Mouse (Mus musculus): ENCODE measurements at regions not wholly inside any gene's neighbourhood (a gene's known extent, or its start where the extent isn't known, plus 50 kb on each side); places are given as distances from the start of the nearest gene placed in this dataset.

DNA sequence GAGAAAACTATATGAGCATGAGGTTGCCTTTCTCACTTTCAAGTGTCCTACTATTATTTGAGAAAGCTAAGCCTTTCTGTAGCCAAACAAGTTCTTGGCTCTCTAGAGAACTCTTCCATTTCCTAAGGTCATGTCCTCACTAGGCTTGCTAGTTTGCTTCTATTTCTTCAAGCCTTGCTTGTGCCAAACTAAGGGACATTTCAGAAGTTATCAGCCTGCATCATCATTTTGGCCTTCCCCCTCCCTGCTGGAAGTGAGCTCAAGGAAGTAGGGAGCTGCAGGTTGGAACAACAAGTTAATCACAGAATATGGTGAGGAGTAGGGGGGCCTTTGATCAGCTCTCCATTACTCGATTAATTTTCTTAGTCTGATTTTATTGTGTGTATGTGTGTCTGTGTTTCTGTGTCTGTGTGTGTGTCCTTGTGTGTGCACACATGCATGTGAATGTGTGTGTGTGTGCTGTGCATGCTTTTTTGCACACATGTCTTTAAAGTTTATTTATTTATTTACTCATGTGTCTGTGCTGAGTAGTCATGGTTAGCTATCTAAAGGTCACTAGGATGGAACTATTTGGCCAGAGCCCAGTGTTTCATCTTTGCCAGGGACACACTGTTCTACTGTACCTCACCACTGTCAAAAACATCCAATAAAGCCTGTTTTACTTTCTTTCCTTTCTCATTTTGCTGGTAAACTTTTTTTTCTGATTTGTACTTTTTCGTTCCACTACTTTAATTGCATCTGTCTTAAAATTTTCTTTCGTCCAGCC lies 371.4 kb upstream of the Eda2r start:
- DNase-seq: peak; percentile 59

DNA sequence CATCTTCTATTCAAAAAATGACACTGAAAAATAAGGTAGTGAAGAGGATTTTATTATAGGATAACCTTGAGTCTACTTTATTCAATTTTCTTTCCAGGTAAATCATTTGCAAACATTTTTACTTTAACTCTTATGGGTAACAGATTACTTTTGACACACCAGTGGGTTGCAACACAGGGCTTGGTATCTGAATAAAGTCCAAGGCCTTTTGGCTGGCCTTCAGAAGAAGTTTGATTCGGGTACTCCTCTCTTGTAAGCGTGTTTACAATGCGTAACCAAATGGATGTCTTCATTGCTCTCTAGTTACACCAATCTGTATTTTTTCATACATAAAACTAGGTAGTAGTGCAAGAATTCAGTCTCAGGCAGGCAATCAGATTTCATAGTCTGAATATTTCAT lies 367.3 kb upstream of the Eda2r start:
- DNase-seq: peak; percentile 55

DNA sequence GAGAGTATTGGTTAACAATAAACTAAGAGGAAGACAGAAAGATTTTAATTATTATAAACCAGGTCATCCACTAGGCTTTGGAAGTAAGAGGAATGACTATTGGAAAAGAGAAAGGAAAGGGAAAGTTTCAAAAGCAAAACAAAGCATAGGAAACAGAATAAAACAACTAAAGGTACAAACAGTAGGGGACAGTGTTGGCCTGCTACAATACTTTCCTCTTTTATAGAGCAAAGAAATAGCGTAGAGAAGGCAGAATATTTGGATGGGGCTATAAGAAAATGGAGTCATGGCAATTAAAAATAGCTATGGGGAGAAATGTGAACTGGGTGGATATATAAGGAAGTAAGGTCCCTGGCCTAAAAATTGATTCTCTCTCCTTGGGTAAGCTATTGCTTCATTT lies 347.5 kb upstream of the Eda2r start:
- DNase-seq: no peak

DNA sequence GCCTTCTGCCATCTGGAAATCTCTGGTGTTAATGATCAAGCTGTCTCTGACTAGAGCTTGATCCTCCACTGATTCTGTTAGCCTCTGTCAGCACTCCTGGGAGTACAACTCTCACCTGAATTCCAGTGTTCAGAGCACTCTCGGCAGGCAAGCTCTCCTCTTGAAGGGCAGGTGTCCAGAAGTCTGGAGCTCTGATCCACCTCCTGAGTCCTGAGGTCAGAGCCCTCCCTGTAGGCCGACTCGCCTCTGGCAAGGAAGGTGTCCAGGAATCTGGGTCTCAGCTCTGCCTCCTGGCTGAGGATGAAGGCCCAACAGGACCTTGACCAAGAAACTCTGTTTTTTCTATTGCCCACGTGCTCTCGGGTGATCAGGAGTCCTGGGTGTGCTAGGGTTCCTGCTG lies 330.8 kb upstream of the Eda2r start:
- no peak for DNase-seq

GRCm38 (mm10) chrX:97658726-97659125 lies 281.7 kb upstream of the Eda2r start:
- peak; percentile 15 for DNase-seq

DNA sequence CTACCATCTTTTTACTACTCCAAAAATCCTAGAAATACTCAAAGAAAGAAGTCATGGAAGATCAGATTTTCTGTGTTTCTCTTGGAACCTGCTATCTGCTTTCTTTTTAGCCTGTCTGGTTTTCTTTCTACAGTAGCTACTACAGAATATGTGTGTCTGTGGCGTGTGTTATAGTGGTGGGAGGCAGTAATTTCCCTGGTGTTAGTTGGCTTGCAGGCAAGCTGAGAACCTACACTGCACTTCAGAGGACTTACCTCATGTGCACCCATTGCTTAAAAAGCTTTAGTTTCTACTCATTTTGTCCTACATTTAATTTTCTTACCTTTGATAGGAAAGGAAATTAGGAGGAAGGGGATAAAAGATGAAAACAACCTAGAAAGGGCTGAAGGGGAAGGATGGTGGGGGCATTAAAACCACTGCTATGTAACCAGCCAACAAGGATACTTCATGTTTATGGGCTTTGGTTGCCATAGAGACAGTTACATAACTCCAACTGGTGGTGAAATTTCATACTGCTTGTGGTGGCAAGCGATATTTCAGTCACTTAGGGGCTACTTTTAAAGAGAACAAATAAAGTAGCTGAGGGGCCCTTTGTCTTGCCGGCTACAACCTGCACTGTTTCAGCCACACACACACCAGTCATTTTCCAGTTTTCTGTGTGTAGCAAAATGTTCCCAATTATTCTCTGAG lies 274.7 kb upstream of the Eda2r start:
- no peak for DNase-seq

Measured in adrenal gland, postnatal 14 days (tissue).